Mouse (Mus musculus) forebrain, postnatal 0 days (tissue): Measurements from ENCODE around the gene Cysrt1. TPM values are rescaled to one million over a fixed set of nuclear protein-coding genes. Genes with fewer than 3 reads are reported as not detected.

Source experiments
- ATAC-seq: fragments of 200-750 bp; cut with Nextera tagmentation; 2 replicates; pipeline ENCODE4 v1.8.0; 2017; ENCODE audit warnings: mild to moderate bottlenecking, moderate library complexity
- DNase-seq: peaks from one replicate; pipeline ENCODE4 v3.0.0-alpha.2; 2015
- H3K27ac ChIP-seq: fragments of 300-500 bp; sonication (generic); 2 replicates; pipeline ENCODE4 v1.5.1; 2014; ENCODE audit warnings: low read depth, mild to moderate bottlenecking, antibody characterized with exemption, low read length, moderate library complexity, mixed read lengths
- H3K27me3 ChIP-seq: fragments of 300-500 bp; sonication (generic); 2 replicates; pipeline ENCODE4 v1.6.1; 2014; ENCODE audit warnings: mild to moderate bottlenecking, low read length, mixed read lengths; ENCODE audit not compliant: insufficient read depth
- H3K36me3 ChIP-seq: fragments of 300-500 bp; sonication (generic); 2 replicates; pipeline ENCODE4 v1.6.1; 2014; ENCODE audit warnings: mild to moderate bottlenecking, moderate library complexity; ENCODE audit not compliant: insufficient read depth
- H3K4me1 ChIP-seq: fragments of 300-500 bp; sonication (generic); 2 replicates; pipeline ENCODE4 v1.6.1; 2014; ENCODE audit warnings: antibody characterized with exemption; ENCODE audit not compliant: insufficient read depth
- H3K4me2 ChIP-seq: fragments of 300-500 bp; sonication (generic); 2 replicates; pipeline ENCODE4 v1.6.1; 2014; ENCODE audit warnings: low read depth, mild to moderate bottlenecking, moderate library complexity
- H3K4me3 ChIP-seq: fragments of 300-500 bp; sonication (generic); 2 replicates; pipeline ENCODE4 v1.5.1; 2014; ENCODE audit warnings: low read depth, low read length, mixed read lengths
- H3K9ac ChIP-seq: fragments of 300-500 bp; sonication (generic); 2 replicates; pipeline ENCODE4 v1.6.1; 2014; ENCODE audit warnings: mild to moderate bottlenecking
- H3K9me3 ChIP-seq: fragments of 300-500 bp; sonication (generic); 2 replicates; pipeline ENCODE4 v1.6.1; 2016; ENCODE audit warnings: low read length
- CTCF ChIP-seq: sonication (generic); IDR thresholded peaks from 2 replicates; pipeline ENCODE4 v1.5.1; 2016; ENCODE audit warnings: antibody characterized with exemption, control low read depth, low read depth
- WGBS: fragments of 180-500 bp; shearing (Covaris S2); extraction: QIAGEN DNeasy Blood & Tissue Kit; methylation state at CpG from one replicate; pipeline ENCODE4 v1.1.7; 2014; 5-methylcytosine and 5-hydroxymethylcytosine counted together
- polyA plus RNA-seq: library from polyadenylated mRNA; unstranded; fragments of >200 nt; fragmentation: Nextera tagmentation; extraction: Ambion mirVana; gene quantifications from 2 replicates; pipeline ENCODE4 v1.2.1, GENCODE M21; 2015
- total RNA-seq: library from RNA; depleted of rRNA; stranded (reverse); fragments of >200 nt; gene quantifications from 2 replicates; pipeline ENCODE4 v1.2.3, GENCODE M21; 2014

The Cysrt1 gene
- total and polyA plus RNA-seq, 2 experiments from 2014 or later, result not detected

- TF ChIP-seq CTCF, result no peak
- no peaks in the 10 kb centered on the region for H3K36me3 ChIP-seq
- DNase-seq, result no peak
- ATAC-seq, result no peak
- no peak overlapping the region for H3K4me3 ChIP-seq
- no peak overlapping the region for H3K27ac ChIP-seq
- no peak overlapping the region for H3K4me2 ChIP-seq
- WGBS, result 66% methylated on average over 4 of the region's 4 CpGs
- no peaks in the 10 kb centered on the region for H3K9me3 ChIP-seq
- peaks cover 6% of the 10 kb centered on the region for H3K4me1 ChIP-seq
- no peak overlapping the region for H3K9ac ChIP-seq
- H3K27me3 ChIP-seq, result no peaks in the 10 kb centered on the region; the same call in 1 of the 2 replicates
Observed at GRCm38 (mm10) chr2:25237522-25237921, 4.7 kb downstream of the Cysrt1 start.

- 45% methylated on average over 8 of the region's 8 CpGs for whole genome bisulfite sequencing
- no peak for TF ChIP-seq CTCF
- DNase-seq, result no peak
- no peak within 1 kb of the TSS for H3K4me3 ChIP-seq
- no peak for ATAC-seq
- no peak within 1 kb of the TSS for H3K27ac ChIP-seq
- H3K9me3 ChIP-seq, result no peaks in the 10 kb centered on the region
- no peak within 1 kb of the TSS for H3K4me2 ChIP-seq
- H3K4me1 ChIP-seq, result peaks cover 5% of the 10 kb centered on the region
- H3K36me3 ChIP-seq, result no peaks in the 10 kb centered on the region
- H3K9ac ChIP-seq, result no peak within 1 kb of the TSS
- no peaks in the 10 kb centered on the region; the same call in 1 of the 2 replicates for H3K27me3 ChIP-seq
Observed at GRCm38 (mm10) chr2:25236614-25237013, 5.6 kb downstream of the Cysrt1 start, which contains the start of gene Rnf224. Rnf224 (minus strand) TSS chr2:25236787.

- no peak for ATAC-seq
- Histone ChIP-seq H3K27ac (no peak overlapping the region), H3K4me2 (no peak overlapping the region), H3K9me3 (no peaks in the 10 kb centered on the region), H3K4me3 (no peak overlapping the region), H3K36me3 (no peaks in the 10 kb centered on the region), H3K27me3 (no peaks in the 10 kb centered on the region; the same call in 1 of the 2 replicates), H3K9ac (no peak overlapping the region), H3K4me1 (no peaks in the 10 kb centered on the region)
- no peak for DNase-seq
- 87% methylated on average over 5 of the region's 5 CpGs for WGBS
- no peak for TF ChIP-seq CTCF
Observed at GRCm38 (mm10) chr2:25234551-25235220, 7.6 kb downstream of the Cysrt1 start.

GRCm38 (mm10) chr2:25234050-25234449 lies 8.2 kb downstream of the Cysrt1 start, which contains the start of gene Slc34a3:
Slc34a3 (minus strand) TSS chr2:25234364.
- Histone ChIP-seq H3K27ac (no peak within 1 kb of the TSS), H3K36me3 (no peaks in the 10 kb centered on the region), H3K4me3 (no peak within 1 kb of the TSS), H3K27me3 (no peaks in the 10 kb centered on the region; the same call in 1 of the 2 replicates), H3K4me2 (no peak within 1 kb of the TSS), H3K4me1 (peaks cover 2% of the 10 kb centered on the region; the same call in 1 of the 2 replicates), H3K9me3 (no peaks in the 10 kb centered on the region), H3K9ac (no peak within 1 kb of the TSS)
- no peak for TF ChIP-seq CTCF
- 87% methylated on average over 3 of the region's 3 CpGs for WGBS
- no peak for ATAC-seq
- no peak for DNase-seq

GRCm38 (mm10) chr2:25233421-25233820 lies 8.8 kb downstream of the Cysrt1 start:
- Histone ChIP-seq H3K36me3 (no peaks in the 10 kb centered on the region), H3K9ac (no peak overlapping the region), H3K4me3 (no peak overlapping the region), H3K27me3 (no peaks in the 10 kb centered on the region; the same call in 1 of the 2 replicates), H3K4me2 (no peak overlapping the region), H3K9me3 (no peaks in the 10 kb centered on the region), H3K4me1 (peaks cover 7% of the 10 kb centered on the region; the same call in 1 of the 2 replicates), H3K27ac (no peak overlapping the region)
- no peak for TF ChIP-seq CTCF
- ATAC-seq (no peak), DNase-seq (no peak)
- 76% methylated on average over 4 of the region's 4 CpGs for WGBS

GRCm38 (mm10) chr2:25231038-25231437 lies 11.2 kb downstream of the Cysrt1 start:
- H3K27me3 ChIP-seq, result no peaks in the 10 kb centered on the region; the same call in 1 of the 2 replicates
- 49% methylated on average over 12 of the region's 12 CpGs for WGBS
- no peak overlapping the region for H3K9ac ChIP-seq
- H3K9me3 ChIP-seq, result no peaks in the 10 kb centered on the region
- H3K4me2 ChIP-seq, result no peak overlapping the region
- peaks cover 7% of the 10 kb centered on the region; the same call in 1 of the 2 replicates for H3K4me1 ChIP-seq
- no peak for TF ChIP-seq CTCF
- DNase-seq (no peak), ATAC-seq (no peak)
- H3K36me3 ChIP-seq, result no peaks in the 10 kb centered on the region
- H3K27ac ChIP-seq, result no peak overlapping the region
- H3K4me3 ChIP-seq, result no peak overlapping the region

- H3K36me3 ChIP-seq, result no peaks in the 10 kb centered on the region
- DNase-seq (no peak), ATAC-seq (no peak)
- TF ChIP-seq CTCF, result no peak
- no peak overlapping the region for H3K4me3 ChIP-seq
- H3K9me3 ChIP-seq, result no peaks in the 10 kb centered on the region
- H3K4me1 ChIP-seq, result peaks cover 9% of the 10 kb centered on the region; the same call in 1 of the 2 replicates
- no peak overlapping the region for H3K27ac ChIP-seq
- H3K4me2 ChIP-seq, result no peak overlapping the region
- H3K27me3 ChIP-seq, result no peaks in the 10 kb centered on the region; the same call in 1 of the 2 replicates
- H3K9ac ChIP-seq, result no peak overlapping the region
- 86% methylated on average over 7 of the region's 7 CpGs for WGBS
Observed at GRCm38 (mm10) chr2:25230581-25230980, 11.7 kb downstream of the Cysrt1 start.
